Mouse (Mus musculus) liver, postnatal 0 days (tissue): ENCODE results near the gene Mapk3. TPM values are rescaled to one million over a fixed set of nuclear protein-coding genes. Genes with fewer than 3 reads are reported as not detected.

ENCODE experiments used
- ATAC-seq: fragments of 200-750 bp; cut with Nextera tagmentation; 2 replicates; pipeline ENCODE4 v1.8.0; 2017; ENCODE audit warnings: mild to moderate bottlenecking, moderate library complexity
- DNase-seq: peaks from one replicate; pipeline ENCODE4 v3.0.0-alpha.2; 2016
- H3K27ac ChIP-seq: fragments of 300-500 bp; sonication (generic); 2 replicates; pipeline ENCODE4 v1.5.1; 2014; ENCODE audit warnings: antibody characterized with exemption, moderate library complexity, mild to moderate bottlenecking, low read depth
- H3K27me3 ChIP-seq: fragments of 300-500 bp; sonication (generic); 2 replicates; pipeline ENCODE4 v1.6.1; 2014; ENCODE audit warnings: low read length, control low read depth, mixed read lengths; ENCODE audit not compliant: insufficient read depth
- H3K36me3 ChIP-seq: fragments of 300-500 bp; sonication (generic); replicated peaks from 2 replicates; pipeline ENCODE4 v1.6.1; 2014; ENCODE audit warnings: mild to moderate bottlenecking, control low read depth, low read length, moderate library complexity, mixed read lengths; ENCODE audit not compliant: insufficient read depth
- H3K4me1 ChIP-seq: fragments of 300-500 bp; sonication (generic); 2 replicates; pipeline ENCODE4 v1.6.1; 2014; ENCODE audit warnings: antibody characterized with exemption, mild to moderate bottlenecking, control low read depth; ENCODE audit not compliant: insufficient read depth
- H3K4me2 ChIP-seq: fragments of 300-500 bp; sonication (generic); 2 replicates; pipeline ENCODE4 v1.6.1; 2014; ENCODE audit warnings: low read depth, mild to moderate bottlenecking, low read length, moderate library complexity, mixed read lengths
- H3K4me3 ChIP-seq: fragments of 300-500 bp; sonication (generic); 2 replicates; pipeline ENCODE4 v1.5.1; 2014; ENCODE audit warnings: low read depth, low read length
- H3K9ac ChIP-seq: fragments of 300-500 bp; sonication (generic); replicated peaks from 2 replicates; pipeline ENCODE4 v1.6.1; 2014; ENCODE audit warnings: mild to moderate bottlenecking, moderate library complexity
- H3K9me3 ChIP-seq: fragments of 300-500 bp; sonication (generic); 2 replicates; pipeline ENCODE4 v1.6.1; 2016; ENCODE audit warnings: mild to moderate bottlenecking, control low read depth, low read length, mixed read lengths
- CTCF ChIP-seq: sonication (generic); IDR thresholded peaks from 2 replicates; pipeline ENCODE4 v1.5.1; 2016; ENCODE audit warnings: antibody characterized with exemption, low read depth
- EP300 ChIP-seq: IDR thresholded peaks from 2 replicates; pipeline ENCODE4 v1.6.1; 2016; ENCODE audit warnings: antibody characterized with exemption, low read depth, mild to moderate bottlenecking
- whole genome bisulfite sequencing: fragments of 180-500 bp; shearing (Covaris S2); extraction: QIAGEN DNeasy Blood & Tissue Kit; methylation state at CpG from one replicate; pipeline ENCODE4 v1.1.7; 2014; ENCODE audit not compliant: insufficient replicate concordance; 5-methylcytosine and 5-hydroxymethylcytosine counted together
- polyA plus RNA-seq: library from polyadenylated mRNA; unstranded; fragments of >200 nt; fragmentation: Nextera tagmentation; extraction: Ambion mirVana; gene quantifications from 2 replicates; pipeline ENCODE4 v1.2.1, GENCODE M21; 2015

The Mapk3 gene
- polyA plus RNA-seq, 1 experiment from 2014 or later = 20.3 TPM

DNA sequence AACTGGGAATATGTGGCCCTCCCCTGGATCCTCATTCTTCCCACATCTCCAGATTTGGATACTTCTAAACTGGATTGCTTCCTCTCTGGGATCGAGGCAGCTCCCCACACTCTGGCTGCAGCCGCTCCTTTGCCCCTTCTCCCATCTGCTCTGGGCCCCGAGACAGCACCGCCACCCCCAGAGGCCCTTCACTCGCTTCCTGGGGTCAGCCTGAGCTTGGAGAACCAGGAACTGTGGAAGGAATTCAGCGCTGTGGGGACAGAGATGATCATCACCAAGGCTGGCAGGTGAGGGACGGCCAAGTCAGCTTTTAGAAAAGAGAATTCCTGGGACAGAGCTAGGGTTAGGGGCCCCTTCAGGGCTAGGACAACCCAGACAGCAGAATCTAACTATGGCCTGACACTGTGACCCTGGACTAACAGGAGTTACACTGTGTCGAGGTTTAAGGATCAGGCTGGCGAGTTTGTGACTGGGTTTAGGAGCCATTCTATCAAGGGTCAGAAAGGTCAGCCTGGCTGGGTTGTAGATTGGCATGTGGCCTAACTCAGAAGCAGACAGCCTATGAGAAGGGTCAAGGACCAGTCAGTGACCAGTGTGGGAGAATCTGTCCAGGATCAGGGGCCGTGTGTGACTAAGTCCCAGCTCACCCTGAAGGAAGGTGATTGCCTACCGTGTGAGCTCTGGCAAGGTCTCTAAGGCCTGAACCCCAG lies 22.4 kb downstream of the Mapk3 start:
- Histone ChIP-seq H3K9me3 (no peaks in the 10 kb centered on the region), H3K27ac (peak overlapping the region; percentile 48; the same call in 1 of the 2 replicates), H3K4me3 (no peak overlapping the region), H3K36me3 (peaks cover 45% of the 10 kb centered on the region), H3K27me3 (no peaks in the 10 kb centered on the region), H3K4me1 (peaks cover 44% of the 10 kb centered on the region), H3K4me2 (no peak overlapping the region), H3K9ac (peak overlapping the region; percentile 57; the same call in 1 of the 2 replicates)
- DNase-seq (no peak), ATAC-seq (peak; percentile 9; the same call in 1 of the 2 replicates)
- TF ChIP-seq CTCF (no peak), EP300 (no peak)
- 59% methylated on average over 11 of the region's 11 CpGs for WGBS

DNA sequence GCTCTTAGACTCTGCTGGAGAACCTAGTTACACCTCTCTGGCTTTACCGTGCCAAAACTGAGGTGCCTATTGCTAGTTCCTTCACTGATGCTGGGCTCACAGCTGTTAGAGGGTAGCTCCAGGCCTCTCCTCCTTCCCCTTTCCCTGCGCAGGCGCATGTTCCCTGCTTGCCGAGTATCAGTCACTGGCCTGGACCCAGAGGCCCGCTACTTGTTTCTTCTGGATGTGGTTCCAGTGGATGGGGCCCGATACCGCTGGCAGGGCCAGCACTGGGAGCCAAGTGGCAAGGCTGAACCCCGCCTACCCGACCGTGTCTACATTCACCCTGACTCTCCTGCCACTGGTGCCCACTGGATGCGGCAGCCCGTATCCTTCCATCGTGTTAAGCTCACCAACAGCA lies 23.3 kb downstream of the Mapk3 start:
- DNase-seq (no peak), ATAC-seq (no peak)
- H3K27ac ChIP-seq = no peak overlapping the region
- H3K4me2 ChIP-seq = no peak overlapping the region
- no peaks in the 10 kb centered on the region for H3K27me3 ChIP-seq
- no peak for TF ChIP-seq EP300
- no peak for TF ChIP-seq CTCF
- H3K9ac ChIP-seq = no peak overlapping the region
- H3K9me3 ChIP-seq = no peaks in the 10 kb centered on the region
- peaks cover 54% of the 10 kb centered on the region for H3K36me3 ChIP-seq
- no peak overlapping the region for H3K4me3 ChIP-seq
- peaks cover 40% of the 10 kb centered on the region for H3K4me1 ChIP-seq
- 73% methylated on average over 13 of the region's 13 CpGs for WGBS

DNA sequence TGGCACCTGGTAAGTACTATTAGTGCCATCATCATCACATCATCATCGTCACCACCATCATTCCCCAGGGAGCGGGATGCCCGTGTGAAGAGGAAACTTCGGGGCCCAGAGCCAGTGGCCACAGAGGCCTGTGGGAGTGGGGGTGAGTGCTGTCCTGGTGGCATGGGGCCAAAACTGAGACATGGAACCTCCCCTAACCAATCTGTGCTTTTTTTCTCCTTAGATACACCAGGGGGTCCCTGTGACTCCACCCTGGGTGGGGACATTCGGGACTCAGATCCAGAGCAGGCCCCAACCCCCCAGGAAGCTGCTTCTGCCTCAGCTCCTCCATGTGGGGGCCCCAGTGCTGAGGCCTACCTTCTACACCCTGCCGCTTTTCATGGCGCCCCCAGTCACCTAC lies 25.1 kb downstream of the Mapk3 start:
- Histone ChIP-seq H3K4me1 (peaks cover 32% of the 10 kb centered on the region), H3K27me3 (no peaks in the 10 kb centered on the region), H3K9me3 (no peaks in the 10 kb centered on the region), H3K27ac (no peak overlapping the region), H3K4me2 (no peak overlapping the region), H3K4me3 (no peak overlapping the region), H3K9ac (no peak overlapping the region), H3K36me3 (peaks cover 57% of the 10 kb centered on the region)
- DNase-seq (no peak), ATAC-seq (no peak)
- 90% methylated on average over 7 of the region's 7 CpGs for WGBS
- no peak for TF ChIP-seq EP300
- no peak for TF ChIP-seq CTCF

DNA sequence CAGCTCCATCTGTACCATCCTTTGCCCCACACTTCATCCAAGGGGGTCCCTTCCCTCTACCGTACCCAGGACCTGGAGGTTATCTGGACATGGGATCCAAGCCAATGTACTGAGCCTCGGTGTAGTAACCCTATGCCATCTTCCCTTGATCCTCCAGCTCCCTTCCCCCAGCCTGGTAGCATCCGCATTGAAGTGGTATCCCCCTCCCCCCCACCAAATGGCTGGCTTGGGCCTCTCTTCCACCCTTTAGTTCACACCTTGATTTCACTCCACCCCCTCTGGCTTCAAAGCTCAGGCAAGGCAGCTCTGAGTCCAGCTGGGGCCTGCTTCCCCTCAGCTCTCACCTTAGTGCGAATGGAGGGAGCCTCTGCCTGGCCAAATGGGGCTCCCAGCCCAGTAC lies 25.7 kb downstream of the Mapk3 start:
- Histone ChIP-seq H3K4me1 (peaks cover 26% of the 10 kb centered on the region), H3K36me3 (peaks cover 63% of the 10 kb centered on the region), H3K27me3 (no peaks in the 10 kb centered on the region), H3K9me3 (no peaks in the 10 kb centered on the region), H3K27ac (no peak overlapping the region), H3K9ac (no peak overlapping the region), H3K4me2 (no peak overlapping the region), H3K4me3 (no peak overlapping the region)
- WGBS = 91% methylated on average over 4 of the region's 4 CpGs
- TF ChIP-seq EP300 = no peak
- TF ChIP-seq CTCF = no peak
- DNase-seq (no peak), ATAC-seq (no peak)

DNA sequence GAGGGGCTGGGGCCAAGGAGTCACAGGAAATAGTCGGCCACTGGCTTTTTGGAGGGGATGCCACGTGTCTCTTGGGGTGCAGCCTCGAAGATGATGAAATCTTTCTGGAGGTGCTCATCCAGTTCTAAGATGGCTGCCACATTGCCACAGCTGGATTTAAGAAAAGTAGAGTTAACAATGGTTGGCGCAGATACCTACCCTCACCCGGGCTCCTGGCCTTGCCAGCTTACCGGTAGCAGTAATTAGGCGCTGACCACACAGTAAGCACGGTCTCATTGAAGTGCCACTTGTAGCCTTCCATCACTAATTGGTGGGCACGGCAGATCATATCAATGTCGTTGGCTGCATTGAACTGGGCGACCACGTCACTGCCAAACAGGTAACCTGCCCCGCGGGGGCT lies 26.7 kb downstream of the Mapk3 start:
- 91% methylated on average over 14 of the region's 14 CpGs for WGBS
- Histone ChIP-seq H3K4me2 (no peak overlapping the region), H3K9ac (no peak overlapping the region), H3K36me3 (peaks cover 66% of the 10 kb centered on the region), H3K4me1 (peaks cover 23% of the 10 kb centered on the region), H3K27ac (no peak overlapping the region), H3K9me3 (no peaks in the 10 kb centered on the region), H3K4me3 (no peak overlapping the region), H3K27me3 (no peaks in the 10 kb centered on the region)
- TF ChIP-seq EP300 (no peak), CTCF (no peak)
- DNase-seq = no peak
- ATAC-seq = no peak

DNA sequence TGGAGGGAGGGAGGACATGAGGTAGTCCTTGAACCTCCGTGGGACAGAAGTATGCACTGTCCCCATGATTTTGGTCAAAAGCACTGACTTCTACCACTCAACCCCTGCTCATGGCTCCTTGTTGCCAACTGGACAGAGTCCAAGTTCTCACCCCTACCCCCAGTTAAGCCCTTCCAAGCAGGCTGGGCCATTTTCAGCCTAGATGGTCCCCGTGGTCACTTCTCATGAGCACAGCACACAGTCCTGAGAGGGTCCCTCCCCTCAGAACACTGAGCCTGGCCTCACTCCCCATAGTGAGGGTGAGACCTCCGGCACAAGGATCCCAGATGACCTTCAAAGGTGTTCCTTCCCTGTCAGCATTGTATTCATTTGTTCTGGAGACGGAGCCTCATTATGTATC lies 29.7 kb downstream of the Mapk3 start:
- peaks cover 13% of the 10 kb centered on the region for H3K4me1 ChIP-seq
- no peaks in the 10 kb centered on the region for H3K9me3 ChIP-seq
- no peak overlapping the region for H3K9ac ChIP-seq
- no peak overlapping the region for H3K4me2 ChIP-seq
- H3K36me3 ChIP-seq = peaks cover 63% of the 10 kb centered on the region
- no peak for DNase-seq
- no peak overlapping the region for H3K27ac ChIP-seq
- no peak overlapping the region for H3K4me3 ChIP-seq
- no peak for ATAC-seq
- no peaks in the 10 kb centered on the region for H3K27me3 ChIP-seq
- WGBS = 93% methylated on average over 4 of the region's 4 CpGs
- TF ChIP-seq EP300 (no peak), CTCF (no peak)
